Mouse (Mus musculus) bone marrow macrophage, adult 2 months (primary cell): ENCODE results near the gene Rps27.

Source experiments
- CTCF ChIP-seq: IDR thresholded peaks from 2 replicates; pipeline ENCODE4 v1.5.1; 2012; ENCODE audit warnings: low read depth, mild to moderate bottlenecking, low read length, moderate library complexity
- POLR2A ChIP-seq: IDR thresholded peaks from 2 replicates; pipeline ENCODE4 v1.6.1; 2012; ENCODE audit warnings: mild to moderate bottlenecking, low read depth, low read length, borderline replicate concordance

- TF ChIP-seq CTCF (no peak), POLR2A (no peak)
Observed at GRCm38 (mm10) chr3:90195644-90196043, 17.8 kb downstream of the Rps27 start.
